24 mouse cellular contexts compared by ENCODE assay signal in the genomic region with DNA sequence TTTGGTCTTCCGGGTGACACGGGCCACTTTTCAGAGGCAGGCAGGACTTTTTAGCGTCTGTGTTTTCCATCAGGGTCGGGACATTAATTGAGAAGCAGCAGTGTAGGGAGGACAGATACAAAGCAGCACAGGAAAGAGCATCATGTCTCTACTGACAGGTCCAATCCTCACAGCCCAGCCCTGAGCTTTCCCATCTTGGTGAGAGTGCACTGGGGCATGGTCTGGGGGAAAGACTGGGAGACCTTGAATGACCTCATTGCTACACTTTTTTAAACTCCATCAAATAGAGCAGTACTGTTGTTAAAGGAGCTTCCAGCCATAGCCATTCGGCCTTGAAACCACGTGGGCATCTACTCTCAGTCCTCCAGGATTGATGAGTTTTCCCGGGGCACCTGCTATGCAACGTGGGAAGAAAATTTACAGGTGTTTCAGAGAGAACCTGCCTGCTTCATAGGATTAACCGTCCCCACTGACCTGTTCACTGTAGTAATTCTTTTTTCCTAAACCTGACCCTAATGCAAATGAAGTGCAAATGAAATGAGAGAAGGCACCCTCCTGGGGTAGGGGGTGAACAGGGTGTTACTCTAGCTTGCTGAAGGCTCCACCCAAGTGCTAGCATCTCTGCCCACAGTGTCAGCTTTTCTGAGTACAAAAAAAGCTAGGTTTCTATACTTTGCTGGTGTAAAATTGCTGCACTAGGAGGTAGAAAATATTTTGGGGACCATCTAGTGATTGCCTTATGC. TPM values are rescaled to one million over a fixed set of nuclear protein-coding genes. Genes with fewer than 3 reads are reported as not detected.
A peak's percentile ranks its signal among the peaks of the same experiment; 100 is the strongest.
DNase-seq lines count a peak whose midpoint lies in the region; ATAC-seq and TF ChIP-seq lines count a peak whose summit lies in the region.
"Had no signal": no experiment of that assay in that cellular context is flagged by ENCODE, and none has a peak within 500 bp of the region (broad histone marks: within the 10 kb centered on the region; RNA-seq: fewer than 3 reads in every experiment).

No protein-coding gene starts in this region.

- ATAC-seq in kidney, embryonic 15.5 days (replicated peaks; ENCODE audit: low FRiP score), result peak; percentile 96
- ATAC-seq in kidney, postnatal 0 days (replicated peaks; ENCODE audit: low FRiP score, low read depth), result peak; percentile 90
- no peak for ATAC-seq in midbrain, embryonic 16.5 days
- ATAC-seq: activated CD4-positive, CD25-positive, alpha-beta regulatory T cell, adult 4 months; forebrain, embryonic 13.5 days; forebrain, embryonic 15.5 days; Patski had no signal

- H3K4me2 ChIP-seq in kidney, embryonic 15.5 days, result 0 out of 2 replicates have a peak overlapping the region, but pooled peaks have one; percentile 3
- no peak overlapping the region for H3K4me2 ChIP-seq in kidney, postnatal 0 days (ENCODE audit: low read length)
- H3K4me2 ChIP-seq in midbrain, embryonic 16.5 days (ENCODE audit: low read length), result no peak overlapping the region
- H3K4me2 ChIP-seq: embryonic facial prominence, embryonic 12.5 days; forebrain, embryonic 13.5 days; forebrain, embryonic 15.5 days had no signal

- DNase-seq in kidney, postnatal 36 days, result no peak
- DNase-seq in kidney, postnatal 0 days (ENCODE audit: low spot score), result peak; percentile 83
- no peak for DNase-seq in kidney, postnatal 25 days
- peak; percentile 8 for DNase-seq in ES-CJ7 (ENCODE audit: low read depth, low spot score)
- DNase-seq: adrenal gland, adult 8-10 months; adrenal gland, postnatal 14 days; adrenal gland, postnatal 36 days; cerebellum, adult 11-12 months; cerebellum, adult 2 months; cerebellum, adult 9-10 months; cerebellum, postnatal 10 days; cerebellum, postnatal 25 days had no signal

- WGBS in kidney, embryonic 15.5 days, result 22% methylated on average over 9 of the region's 9 CpGs
- WGBS in kidney, postnatal 0 days, result 18% methylated on average over 9 of the region's 9 CpGs
- 52% methylated on average over 9 of the region's 9 CpGs for WGBS in midbrain, embryonic 16.5 days

- peak overlapping the region; percentile 70 for H3K27ac ChIP-seq in kidney, embryonic 15.5 days
- H3K27ac ChIP-seq in kidney, postnatal 0 days, result no peak overlapping the region
- H3K27ac ChIP-seq in midbrain, embryonic 16.5 days (ENCODE audit: low read length), result no peak overlapping the region
- H3K27ac ChIP-seq: embryonic facial prominence, embryonic 10.5 days; embryonic facial prominence, embryonic 12.5 days; forebrain, embryonic 13.5 days; forebrain, embryonic 15.5 days had no signal

- no peak overlapping the region for H3K9ac ChIP-seq in kidney, embryonic 15.5 days
- no peak overlapping the region for H3K9ac ChIP-seq in kidney, postnatal 0 days (ENCODE audit: low read depth, low read length)
- H3K9ac ChIP-seq in midbrain, embryonic 16.5 days (ENCODE audit: low read depth, low read length), result no peak overlapping the region
- H3K9ac ChIP-seq: embryonic facial prominence, embryonic 12.5 days; forebrain, embryonic 13.5 days; forebrain, embryonic 15.5 days had no signal

- peaks cover 15% of the 10 kb centered on the region; the same call in 1 of the 2 replicates for H3K4me1 ChIP-seq in kidney, embryonic 15.5 days
- no peaks in the 10 kb centered on the region for H3K4me1 ChIP-seq in kidney, postnatal 0 days (replicated peaks; ENCODE audit: insufficient read depth, low read length)
- H3K4me1 ChIP-seq in midbrain, embryonic 16.5 days (ENCODE audit: control insufficient read depth, insufficient read depth, low read length), result no peaks in the 10 kb centered on the region
- H3K4me1 ChIP-seq: embryonic facial prominence, embryonic 10.5 days; embryonic facial prominence, embryonic 12.5 days; forebrain, embryonic 13.5 days; forebrain, embryonic 15.5 days had no signal

- H3K4me3 ChIP-seq in kidney, embryonic 15.5 days (replicated peaks), result no peak overlapping the region
- no peak overlapping the region for H3K4me3 ChIP-seq in kidney, postnatal 0 days (replicated peaks; ENCODE audit: low read depth, low read length)
- H3K4me3 ChIP-seq in midbrain, embryonic 16.5 days (ENCODE audit: low read depth, low read length), result no peak overlapping the region
- H3K4me3 ChIP-seq: embryonic facial prominence, embryonic 10.5 days; embryonic facial prominence, embryonic 12.5 days; forebrain, embryonic 13.5 days; forebrain, embryonic 15.5 days had no signal

- no peak for TF ChIP-seq CTCF in kidney, postnatal 0 days (IDR thresholded peaks at IDR 0.05; ENCODE audit: low read depth)

- no peaks in the 10 kb centered on the region for H3K36me3 ChIP-seq in kidney, embryonic 15.5 days
- H3K36me3 ChIP-seq in kidney, postnatal 0 days (ENCODE audit: insufficient read depth, low read length), result no peaks in the 10 kb centered on the region
- H3K36me3 ChIP-seq in midbrain, embryonic 16.5 days (ENCODE audit: control insufficient read depth, insufficient read depth, low read length), result no peaks in the 10 kb centered on the region
- H3K36me3 ChIP-seq: embryonic facial prominence, embryonic 10.5 days; embryonic facial prominence, embryonic 12.5 days; forebrain, embryonic 15.5 days; G1E had no signal

- H3K27me3 ChIP-seq in kidney, embryonic 15.5 days, result no peaks in the 10 kb centered on the region
- H3K27me3 ChIP-seq in kidney, postnatal 0 days (ENCODE audit: insufficient read depth, low read length), result no peaks in the 10 kb centered on the region
- H3K27me3 ChIP-seq in midbrain, embryonic 16.5 days (ENCODE audit: control insufficient read depth, insufficient read depth, low read depth, low read length), result peaks cover 4% of the 10 kb centered on the region; the same call in 1 of the 2 replicates
- H3K27me3 ChIP-seq: Patski had no signal

- no peaks in the 10 kb centered on the region for H3K9me3 ChIP-seq in kidney, embryonic 15.5 days (replicated peaks)
- H3K9me3 ChIP-seq in kidney, postnatal 0 days (replicated peaks; ENCODE audit: low read length), result no peaks in the 10 kb centered on the region
- H3K9me3 ChIP-seq in midbrain, embryonic 16.5 days (replicated peaks; ENCODE audit: control insufficient read depth, low read length, poor library complexity, severe bottlenecking), result no peaks in the 10 kb centered on the region
- H3K9me3 ChIP-seq: embryonic facial prominence, embryonic 10.5 days; embryonic facial prominence, embryonic 12.5 days; forebrain, embryonic 13.5 days; forebrain, embryonic 15.5 days had no signal

RNA-seq across cellular contexts. Expression of a gene that starts 6.4 kb away (rescaled TPM):
- 8.0 and 9.1 TPM in 2 replicates for polyA plus RNA-seq in kidney, embryonic 15.5 days (2015; fragmentation: Nextera tagmentation; extraction: Ambion mirVana)
- polyA plus RNA-seq in kidney, postnatal 0 days (2015; fragmentation: Nextera tagmentation; extraction: Ambion mirVana), result 7.6 and 8.0 TPM in 2 replicates
- 0.78 and 0.80 TPM in 2 replicates for polyA plus RNA-seq in midbrain, embryonic 16.5 days (2015; fragmentation: Nextera tagmentation; extraction: Ambion mirVana)
- polyA plus RNA-seq: G1E had no signal

RNA-seq across cellular contexts. Expression of a gene that starts 48.4 kb away (rescaled TPM):
- polyA plus RNA-seq in kidney, embryonic 15.5 days (2015; fragmentation: Nextera tagmentation; extraction: Ambion mirVana), result not detected in 2 replicates
- polyA plus RNA-seq in kidney, postnatal 0 days (2015; fragmentation: Nextera tagmentation; extraction: Ambion mirVana), result not detected in 2 replicates
- polyA plus RNA-seq in midbrain, embryonic 16.5 days (2015; fragmentation: Nextera tagmentation; extraction: Ambion mirVana), result not detected in 2 replicates
- polyA plus RNA-seq: activated CD4-positive, CD25-positive, alpha-beta regulatory T cell, adult 4 months; C2C12; embryonic facial prominence, embryonic 12.5 days; embryonic facial prominence, embryonic 14.5 days; forebrain, embryonic 11.5 days; forebrain, embryonic 13.5 days; forebrain, embryonic 15.5 days; G1E; Patski had no signal

Comparison
In these comparisons a context has a peak if more than half of its experiments do, and no peak if none do; other contexts are left out.
1. DNase-seq: peak in kidney, postnatal 0 days (single experiment) and ES-CJ7 (single experiment); none in kidney, postnatal 36 days (0 of 2) and kidney, postnatal 25 days (0 of 2).